Comparison of ENCODE assay signal across 15 mouse cellular contexts in the genomic region with DNA sequence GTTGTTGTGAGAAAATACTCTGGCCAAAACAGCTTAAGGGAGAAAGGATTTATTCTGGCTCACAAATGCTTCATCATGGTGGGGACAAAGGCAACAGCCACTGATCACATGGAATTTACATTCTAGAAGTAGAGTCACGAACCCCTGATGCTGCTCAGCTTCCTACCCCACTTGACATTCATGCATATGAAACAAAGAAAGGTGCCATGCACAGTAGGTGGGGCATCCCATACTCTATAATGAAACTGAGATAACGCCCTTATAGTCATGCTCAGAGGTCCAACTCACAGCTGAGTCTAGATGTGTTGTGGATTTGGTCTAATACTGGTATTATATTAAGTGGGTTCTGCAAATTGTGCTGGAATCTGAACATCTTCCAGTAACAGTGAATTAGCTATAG.
"Had no signal": no experiment of that assay in that cellular context is flagged by ENCODE, and none has a peak within 500 bp of the region (broad histone marks: within the 10 kb centered on the region; RNA-seq: fewer than 3 reads in every experiment).

No protein-coding gene starts in this region.

- H3K9me3 ChIP-seq: lung, embryonic 15.5 days; midbrain, embryonic 10.5 days; neural tube, embryonic 13.5 days; neural tube, embryonic 15.5 days; stomach, embryonic 15.5 days had no signal

- H3K4me1 ChIP-seq: midbrain, embryonic 10.5 days; neural tube, embryonic 13.5 days; neural tube, embryonic 15.5 days; stomach, embryonic 15.5 days had no signal

- H3K4me2 ChIP-seq: lung, embryonic 15.5 days; neural tube, embryonic 13.5 days; neural tube, embryonic 15.5 days; stomach, embryonic 15.5 days had no signal

- H3K4me3 ChIP-seq: lung, embryonic 15.5 days; midbrain, embryonic 10.5 days; myocyte; neural tube, embryonic 13.5 days; neural tube, embryonic 15.5 days; stomach, embryonic 15.5 days had no signal

- DNase-seq: lung, adult 2 months; lung, postnatal 10 days; lung, postnatal 4 days; right cerebral cortex, adult 18-20 months; thymus, adult 2 months; thymus, postnatal 25 days; thymus, postnatal 4 days had no signal

- H3K27me3 ChIP-seq: lung, embryonic 15.5 days; neural tube, embryonic 13.5 days; neural tube, embryonic 15.5 days; stomach, embryonic 15.5 days had no signal

- H3K9ac ChIP-seq: lung, embryonic 15.5 days; neural tube, embryonic 13.5 days; neural tube, embryonic 15.5 days; stomach, embryonic 15.5 days had no signal

- ATAC-seq: midbrain, embryonic 16.5 days had no signal

- H3K27ac ChIP-seq: lung, embryonic 15.5 days; midbrain, embryonic 10.5 days; neural tube, embryonic 13.5 days; neural tube, embryonic 15.5 days; stomach, embryonic 15.5 days; stomach, postnatal 0 days had no signal

- H3K36me3 ChIP-seq: lung, embryonic 15.5 days; midbrain, embryonic 10.5 days; neural tube, embryonic 13.5 days; neural tube, embryonic 15.5 days; stomach, embryonic 15.5 days had no signal
